Mouse (Mus musculus) small intestine, adult 2 months (tissue): ENCODE data around the gene Slf2.

Experiments used
- CTCF ChIP-seq: fragments of 200-500 bp; IDR thresholded peaks from 2 replicates; pipeline ENCODE4 v1.5.1; 2012; ENCODE audit warnings: low read depth, mild to moderate bottlenecking, control low read depth, inconsistent platforms, low read length, moderate library complexity, mixed read lengths; ENCODE audit not compliant: insufficient replicate concordance, insufficient read length; ENCODE audit errors: extremely low read depth
- POLR2A ChIP-seq: fragments of 200-500 bp; IDR thresholded peaks from 2 replicates; pipeline ENCODE4 v1.6.1; 2012; ENCODE audit warnings: low read depth, mild to moderate bottlenecking, control low read depth, inconsistent platforms, low read length, moderate library complexity

DNA sequence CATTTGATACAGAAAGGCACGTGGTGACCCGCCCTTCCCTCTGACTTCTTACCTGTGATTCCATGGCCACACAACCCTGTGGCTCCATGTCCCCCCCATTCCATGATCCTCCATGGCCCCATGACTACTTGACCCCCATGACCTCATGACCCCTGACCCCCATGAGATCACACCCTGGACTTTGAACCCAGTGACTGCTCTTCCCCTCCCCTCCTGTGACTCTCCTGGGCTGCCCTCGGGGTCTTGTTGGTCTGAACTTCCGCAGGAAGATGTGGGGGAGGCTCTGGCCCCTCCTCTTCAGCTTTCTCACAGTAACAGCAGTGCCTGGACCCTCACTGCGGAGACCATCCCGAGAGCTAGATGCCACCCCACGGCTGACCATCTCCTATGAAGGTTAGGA lies 61.3 kb downstream of the Slf2 start:
- TF ChIP-seq CTCF: no peak
- TF ChIP-seq POLR2A: no peak
